Mouse (Mus musculus): ENCODE measurements around the gene Iscu. TPM values are rescaled to one million over a fixed set of nuclear protein-coding genes. Genes with fewer than 3 reads are reported as not detected.
"Not testable (repeated sequence)": the region's sequence is repeated elsewhere in the genome, so short reads cannot be mapped to it uniquely, and the experiment has no call there.

Gene Iscu
- total RNA-seq, 4 experiments from 2014 or later: 124 to 132 (median 128) TPM

DNA sequence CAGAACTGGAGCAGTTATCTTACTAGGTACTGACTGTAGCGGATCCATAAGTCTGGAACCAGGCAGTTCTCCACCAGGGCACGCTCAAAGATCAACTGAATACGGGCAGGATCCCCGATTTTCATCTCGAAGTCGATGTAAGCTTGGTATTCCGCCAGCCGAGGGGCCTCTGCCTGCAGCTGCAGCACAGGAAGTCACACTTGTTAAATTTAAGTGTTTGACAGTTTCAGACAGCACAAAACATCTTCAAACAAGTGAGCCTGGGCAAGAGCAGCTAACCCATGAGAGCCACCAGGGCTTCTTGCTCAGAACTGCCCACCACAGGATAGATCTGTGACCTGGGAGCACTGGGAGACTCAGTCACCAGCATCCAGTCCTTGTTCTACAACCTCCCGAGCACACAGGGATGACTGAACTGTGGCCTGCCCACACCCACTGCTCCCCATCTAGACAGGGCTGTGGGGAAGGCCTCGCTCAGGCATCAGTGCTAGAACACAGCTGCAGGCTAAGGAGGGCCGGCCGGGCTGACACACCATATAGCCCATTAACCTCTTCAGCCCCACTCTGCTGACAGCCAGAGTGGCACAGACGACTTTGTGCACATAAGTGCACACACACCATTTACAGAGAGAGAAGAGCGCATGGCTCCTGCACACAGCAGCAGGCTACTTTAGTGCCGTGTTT, 17.1 kb upstream of the Iscu start:
- no peak for DNase-seq (ENCODE audit: low spot score in 2 of 2)

DNA sequence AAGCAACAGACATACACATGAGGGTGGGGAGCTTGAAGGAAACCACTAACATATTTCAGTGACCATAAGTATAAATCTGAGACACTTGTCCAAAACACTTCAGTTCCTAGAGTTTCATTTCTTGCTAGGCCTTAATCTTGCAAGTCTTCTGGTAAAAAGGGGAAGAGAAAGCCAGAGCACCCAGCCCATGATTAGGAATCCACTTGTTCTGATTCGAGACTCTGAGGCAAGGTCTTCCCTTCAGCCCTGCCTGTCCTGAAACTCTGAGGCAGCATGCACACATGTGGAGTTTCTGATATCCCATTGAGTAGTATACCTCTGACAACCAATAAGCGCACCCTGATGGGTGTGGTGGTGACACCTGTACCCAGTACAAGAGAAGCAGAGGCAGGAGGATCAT, 11.0 kb upstream of the Iscu start:
- DNase-seq (ENCODE audit: low spot score in 2 of 2): no peak

DNA sequence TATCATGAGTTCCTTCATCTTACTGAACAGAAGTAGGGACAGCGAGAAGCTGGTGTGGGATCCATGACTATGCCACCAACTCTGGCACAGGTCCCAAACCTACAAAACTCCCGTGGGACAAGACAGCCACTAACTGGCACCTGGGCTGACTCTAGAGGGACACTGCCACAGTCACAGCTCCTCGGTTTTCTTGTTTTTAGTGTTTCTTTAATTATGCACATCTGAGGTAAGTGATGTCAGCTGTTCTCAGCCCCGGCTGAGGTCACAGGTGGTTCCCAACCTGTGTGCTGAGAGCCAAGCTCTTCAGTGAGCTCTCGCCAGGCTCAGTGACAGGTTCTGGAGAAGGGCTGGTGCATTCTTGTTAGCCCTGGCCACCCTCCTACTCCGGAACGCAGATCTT, 8.1 kb upstream of the Iscu start:
- DNase-seq (ENCODE audit: low spot score in 2 of 2): no peak

DNA sequence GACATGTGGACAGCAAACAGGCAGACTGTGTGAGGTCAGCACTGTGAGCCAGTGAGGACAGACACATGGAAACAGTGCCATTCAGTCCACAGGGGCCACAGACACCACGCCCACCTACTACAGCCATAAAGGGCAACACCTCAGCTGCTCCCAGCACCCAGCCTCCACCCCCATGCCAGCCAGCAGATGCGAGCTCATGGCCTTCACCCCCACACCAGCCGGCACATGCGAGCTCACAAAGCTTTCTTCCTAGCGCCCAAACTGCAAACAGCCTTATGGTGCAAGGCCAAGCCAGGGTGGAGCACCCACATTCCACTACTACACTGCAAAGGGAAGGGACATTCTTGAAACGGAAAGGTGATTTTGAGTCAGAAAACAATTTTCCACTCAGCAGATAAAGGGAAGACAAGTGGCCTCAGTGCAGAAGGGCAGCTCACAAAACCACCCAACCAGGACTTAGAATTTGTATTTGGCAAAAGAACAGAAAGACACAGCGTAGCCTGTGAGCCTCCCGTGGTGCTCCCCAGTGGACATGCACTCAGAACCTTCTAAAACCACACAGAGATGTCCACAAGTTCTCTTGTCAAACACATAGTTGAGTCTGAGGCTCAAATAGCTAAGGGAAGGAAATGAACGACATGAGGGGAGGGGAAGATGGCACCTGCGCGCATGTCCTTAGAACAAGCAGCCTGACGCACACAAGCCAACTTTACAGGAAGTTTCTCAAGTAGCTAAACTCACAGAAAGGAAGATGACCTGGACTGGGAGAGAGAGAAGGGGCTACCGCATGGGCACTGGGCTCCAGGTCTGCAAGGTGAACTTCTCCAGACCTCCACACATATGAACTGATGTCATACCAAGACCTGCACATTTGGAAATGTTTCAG, 6.7 kb upstream of the Iscu start:
- DNase-seq (ENCODE audit: low spot score in 2 of 2): no peak

DNA sequence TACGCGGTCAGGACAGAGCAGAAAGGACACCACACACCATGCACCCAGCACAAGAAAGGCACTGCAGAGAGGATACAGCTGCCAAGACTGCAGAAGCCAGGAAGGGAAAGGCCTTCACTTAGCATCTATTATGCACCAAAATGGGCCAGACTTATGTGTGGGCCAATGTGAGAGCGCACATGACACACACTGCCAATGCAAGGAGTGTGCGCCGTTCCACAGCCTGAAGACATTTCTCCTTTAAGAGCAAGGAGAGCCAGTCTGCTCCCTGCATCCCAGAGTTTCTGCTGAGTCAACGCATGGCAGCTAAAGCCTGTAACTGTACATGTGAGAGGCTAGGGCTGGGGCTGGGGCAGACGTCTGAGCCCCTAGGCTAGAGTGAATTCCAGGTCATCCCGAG, 3.7 kb upstream of the Iscu start:
- no peak for DNase-seq (ENCODE audit: low spot score in 2 of 2)

DNA sequence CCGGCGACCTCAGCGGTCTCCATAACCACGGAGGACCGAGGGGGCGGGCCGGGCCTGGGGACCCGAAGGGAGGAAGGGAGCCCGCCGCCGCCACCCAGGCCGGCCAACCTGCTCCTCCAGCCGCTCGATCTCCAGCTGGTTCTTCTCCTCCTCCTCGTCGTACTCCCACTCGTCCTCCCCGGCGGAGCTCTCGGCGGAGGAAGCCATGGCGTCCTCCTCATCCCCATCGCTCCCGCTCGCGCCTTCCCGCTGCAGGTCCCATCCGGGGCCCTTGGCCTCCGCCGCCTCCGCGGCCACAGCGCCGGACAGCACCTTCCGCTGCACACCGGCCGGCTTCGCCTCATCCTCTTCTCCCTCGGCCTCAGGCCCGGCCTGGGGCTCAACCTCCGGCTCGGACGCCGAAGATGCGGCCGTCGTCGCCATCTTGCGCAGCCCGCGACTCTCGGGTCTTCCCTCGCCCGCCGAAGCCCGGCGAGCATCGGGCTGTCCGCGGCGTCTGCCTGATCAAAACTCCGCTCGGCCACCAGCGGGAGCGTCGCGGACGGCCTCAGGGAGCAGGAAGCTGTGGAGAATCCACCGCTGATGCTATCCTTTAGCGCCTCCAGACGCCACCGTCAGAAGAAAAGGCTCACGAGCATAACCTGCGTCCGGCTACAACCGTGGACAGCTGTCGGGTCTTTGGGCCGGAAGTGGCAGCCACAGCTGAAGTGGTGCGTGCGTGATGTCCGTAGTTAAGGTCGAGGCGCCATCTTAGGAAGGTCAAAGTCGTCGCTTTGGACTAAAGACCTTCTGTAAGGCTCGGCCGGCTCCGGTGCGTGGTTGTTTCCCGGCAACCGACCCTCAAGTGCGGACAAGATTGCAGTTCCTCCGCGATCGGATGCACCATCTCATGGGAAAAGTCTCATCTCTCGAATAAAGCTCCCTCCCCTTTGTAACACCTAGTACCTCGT, 1.1 kb upstream of the Iscu start:
- DNase-seq (ENCODE audit: low spot score in 2 of 2): peak; percentile 87 to 89

DNA sequence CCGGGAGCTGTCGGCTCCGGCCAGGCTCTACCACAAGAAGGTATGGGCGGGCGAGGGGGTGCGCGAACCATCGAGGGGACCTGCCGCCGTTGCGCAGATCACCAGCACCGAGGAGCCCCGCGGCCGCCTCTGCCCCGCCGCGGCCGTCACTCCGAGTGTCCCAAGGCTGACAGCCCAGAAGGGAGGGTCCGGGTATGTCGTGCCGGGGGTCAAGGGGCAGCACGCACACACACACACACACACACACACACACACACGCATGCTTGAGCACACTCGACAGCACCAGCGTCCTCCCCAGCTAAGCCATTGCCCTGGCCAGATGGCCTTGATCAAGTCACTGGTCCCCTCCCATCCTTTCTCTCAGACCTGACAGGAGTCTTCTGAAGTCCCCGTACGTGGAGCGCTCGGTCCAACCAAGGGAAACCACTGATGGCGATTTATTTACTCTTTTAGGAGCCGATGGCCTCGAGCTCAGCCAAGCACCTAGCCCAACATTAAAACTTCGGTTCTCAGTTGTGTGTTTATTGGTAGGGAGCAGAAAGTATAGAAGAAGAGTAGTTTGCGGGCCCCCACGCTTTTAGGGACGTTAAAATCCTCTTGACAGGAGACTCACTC, 464 bp downstream of the Iscu start:
- DNase-seq (ENCODE audit: low spot score in 2 of 2): no peak

DNA sequence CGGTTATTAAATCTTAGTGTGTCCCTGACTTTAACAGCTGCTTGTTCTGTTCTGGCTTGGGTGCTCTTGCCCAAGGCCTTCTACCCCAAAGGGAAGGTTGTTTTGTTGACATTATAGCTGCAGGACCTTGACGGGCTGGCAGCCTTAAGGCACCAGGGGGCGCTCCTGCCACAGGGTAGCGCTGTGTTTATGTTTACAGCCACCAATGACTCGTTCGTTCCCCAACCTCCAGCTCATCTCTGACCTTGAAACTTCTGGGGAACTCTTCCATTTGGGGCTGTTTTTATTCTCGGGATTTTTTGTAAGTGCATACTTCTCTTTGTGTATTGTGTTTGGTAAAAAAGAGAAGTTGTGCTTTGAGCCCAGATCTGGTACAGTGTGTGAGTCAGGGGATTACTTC, 1.1 kb downstream of the Iscu start:
- DNase-seq (ENCODE audit: low spot score in 2 of 2): peak; percentile 57 to 72

DNA sequence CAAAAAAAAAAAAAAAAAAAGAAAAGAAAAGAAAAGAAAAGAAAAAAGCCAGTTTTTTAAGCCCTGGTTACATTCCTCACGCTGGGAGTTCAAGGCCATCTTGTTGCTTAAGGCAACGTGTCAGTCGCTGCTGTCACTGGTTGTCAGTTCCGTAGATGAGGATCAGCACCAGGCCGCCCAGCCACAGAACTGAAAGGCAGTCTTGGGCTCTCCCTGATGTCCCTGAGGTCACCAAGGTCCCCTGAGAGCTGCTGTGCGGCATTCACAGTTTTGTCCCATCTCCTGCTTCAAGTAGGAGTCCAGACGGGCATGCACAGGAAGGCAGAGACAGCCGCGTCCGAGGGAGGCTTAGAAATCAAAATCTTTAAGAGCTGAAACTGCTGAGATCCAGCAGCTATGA, 3.0 kb downstream of the Iscu start:
- DNase-seq (ENCODE audit: low spot score in 2 of 2): no peak

DNA sequence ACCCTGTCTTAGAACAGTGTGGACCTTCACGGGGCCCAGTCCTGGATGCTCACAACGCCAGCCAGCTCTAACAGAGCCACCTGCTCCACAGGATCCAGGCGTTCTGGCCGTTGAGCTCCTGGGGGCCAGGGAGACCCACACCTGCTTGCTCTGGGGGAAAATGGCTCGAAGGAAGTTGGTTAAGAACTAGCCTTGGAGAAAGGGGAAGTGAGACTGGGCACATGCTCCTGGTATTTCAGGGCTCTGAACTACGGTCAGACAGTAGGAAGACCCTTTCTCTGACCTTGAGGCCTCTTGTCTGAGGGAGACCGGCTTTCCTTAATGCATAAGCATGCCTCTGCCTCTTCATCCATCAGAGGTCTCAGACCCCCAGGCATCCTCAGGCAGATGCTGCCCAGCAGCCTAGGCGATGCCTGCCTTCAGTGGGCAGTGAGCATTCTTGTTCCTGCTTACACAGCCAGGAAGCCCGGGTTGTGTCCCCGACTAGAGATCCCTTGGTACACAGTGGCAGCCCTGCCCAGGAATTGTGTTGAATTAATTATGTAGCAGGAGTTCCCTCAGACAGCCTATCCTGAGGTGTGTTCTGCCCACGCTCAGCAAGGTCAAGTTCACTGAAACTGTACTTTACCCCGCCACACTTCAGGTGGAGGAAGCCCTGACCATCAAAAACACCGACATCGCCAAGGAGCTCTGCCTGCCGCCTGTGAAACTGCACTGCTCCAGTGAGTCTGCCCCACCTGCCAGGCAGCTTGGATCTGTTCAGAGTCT, 3.8 kb downstream of the Iscu start:
- no peak for DNase-seq (ENCODE audit: low spot score in 2 of 2)

DNA sequence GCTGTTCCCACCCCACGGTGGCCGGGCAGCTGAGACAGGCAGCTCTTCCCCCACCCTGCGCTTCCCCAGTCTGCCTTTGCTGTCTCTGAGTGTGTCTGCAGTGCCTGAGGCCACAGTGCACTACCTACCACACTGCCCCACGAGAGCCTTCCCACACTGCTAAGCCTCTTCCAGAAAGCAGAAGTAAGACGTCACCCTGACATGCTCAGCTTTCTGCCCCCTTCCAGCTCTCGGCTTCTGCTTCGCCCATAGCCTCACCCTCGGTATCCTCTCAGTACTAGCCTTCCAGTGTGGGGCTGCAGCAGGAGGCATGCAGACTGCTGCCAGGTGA, 4.3 kb downstream of the Iscu start:
- DNase-seq (ENCODE audit: low spot score in 2 of 2): no peak

DNA sequence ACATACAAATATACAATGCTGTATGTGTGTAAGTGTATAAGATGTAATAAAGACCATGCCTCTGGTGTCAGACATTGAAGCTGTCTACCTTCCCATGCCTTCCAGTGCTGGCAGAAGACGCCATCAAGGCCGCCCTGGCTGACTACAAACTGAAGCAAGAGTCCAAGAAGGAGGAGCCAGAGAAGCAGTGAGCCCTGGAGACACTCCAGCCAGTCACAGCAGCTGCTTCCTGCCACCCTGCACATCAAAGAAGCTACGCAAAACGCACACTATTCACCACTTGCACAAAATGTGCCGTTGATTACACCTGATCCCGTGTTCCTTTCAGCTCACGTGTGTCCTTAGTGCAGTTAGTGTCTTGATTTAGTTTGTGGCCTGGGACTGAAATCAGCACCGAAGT, 5.2 kb downstream of the Iscu start:
- DNase-seq (ENCODE audit: low spot score in 2 of 2): not testable (repeated sequence)

DNA sequence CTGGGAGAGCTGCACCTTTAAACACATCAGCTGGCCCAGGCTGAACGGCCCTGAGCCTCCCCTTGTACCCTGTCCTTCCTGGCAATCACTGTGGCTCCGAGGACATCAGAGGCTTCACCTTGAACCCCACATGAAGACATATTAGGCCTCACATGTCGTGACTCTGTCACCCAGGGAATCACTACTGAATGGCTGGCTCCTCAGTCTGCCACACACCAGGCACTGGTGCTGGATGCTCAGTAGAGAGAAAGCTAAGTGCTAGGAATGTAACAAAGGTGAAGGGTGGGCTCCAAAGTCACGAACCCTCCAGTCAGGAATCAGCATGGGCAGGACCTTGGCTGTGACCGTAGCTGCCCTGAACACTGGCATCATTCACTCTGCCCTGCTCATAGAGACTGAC, 7.0 kb downstream of the Iscu start:
- no peak for DNase-seq (ENCODE audit: low spot score in 2 of 2)

DNA sequence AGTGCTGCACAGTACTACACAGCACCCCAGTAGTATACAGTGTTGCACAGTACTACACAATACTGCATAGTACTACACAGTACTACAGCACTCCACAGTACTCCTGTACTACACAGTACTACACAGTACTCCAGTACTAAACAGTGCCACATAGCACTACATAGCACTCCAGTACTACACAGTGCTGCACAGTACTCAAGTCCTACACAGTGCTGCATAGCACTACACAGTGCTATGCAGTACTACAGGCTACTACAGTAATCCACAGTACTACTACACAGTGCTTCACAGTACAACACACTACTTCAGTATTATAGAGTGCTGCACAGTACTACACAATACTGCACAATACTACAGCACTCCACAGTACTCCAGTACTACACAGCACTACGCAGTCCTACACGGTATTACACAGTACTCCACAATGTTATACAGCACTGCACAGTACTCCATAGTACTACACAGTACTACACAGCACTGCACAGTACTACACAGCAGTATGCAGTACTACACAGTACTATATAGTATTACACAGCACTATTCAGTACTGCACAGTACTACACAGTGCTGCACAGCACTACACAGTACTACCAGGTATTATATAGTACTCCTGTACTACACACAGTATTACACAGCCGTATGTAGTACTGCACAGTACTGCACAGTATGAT, 7.7 kb downstream of the Iscu start:
- DNase-seq (ENCODE audit: low spot score in 2 of 2): no peak

DNA sequence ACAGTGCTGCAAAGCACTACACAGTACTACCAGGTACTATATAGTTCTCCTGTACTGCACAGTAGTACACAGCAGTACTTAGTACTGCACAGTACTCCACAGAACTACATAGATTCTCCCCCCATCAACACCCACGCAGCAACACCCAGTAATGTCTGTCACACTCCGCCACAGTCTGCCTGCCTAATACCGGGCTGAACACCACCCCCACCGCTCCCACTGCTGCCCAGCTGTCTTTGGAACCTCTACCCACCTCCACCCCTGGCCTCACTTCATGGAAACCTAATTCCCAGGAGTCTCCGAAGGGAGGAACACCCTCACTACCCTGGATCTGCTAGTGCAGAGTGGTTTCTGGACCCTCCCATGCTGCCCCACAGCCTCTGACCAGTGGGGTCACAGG, 8.2 kb downstream of the Iscu start:
- DNase-seq (ENCODE audit: low spot score in 2 of 2): no peak

DNA sequence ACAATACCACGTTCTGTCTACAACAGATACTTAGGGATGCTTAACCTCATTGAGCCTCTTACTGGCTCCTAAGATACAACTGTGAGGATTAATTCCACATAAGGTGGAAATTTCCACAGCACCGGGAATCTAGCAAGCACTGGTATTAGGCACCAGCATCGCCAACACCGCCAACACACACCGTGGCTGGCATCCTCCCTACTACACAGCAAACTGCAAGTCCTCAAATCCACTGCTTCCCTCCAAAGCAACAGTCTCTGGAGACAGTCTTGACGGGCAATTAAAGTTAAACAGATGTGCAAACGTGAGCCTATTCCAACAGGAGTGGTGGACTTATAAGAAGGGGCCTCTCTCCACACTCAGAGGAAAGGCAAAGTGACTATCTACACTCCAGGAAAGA, 8.7 kb downstream of the Iscu start:
- no peak for DNase-seq (ENCODE audit: low spot score in 2 of 2)

DNA sequence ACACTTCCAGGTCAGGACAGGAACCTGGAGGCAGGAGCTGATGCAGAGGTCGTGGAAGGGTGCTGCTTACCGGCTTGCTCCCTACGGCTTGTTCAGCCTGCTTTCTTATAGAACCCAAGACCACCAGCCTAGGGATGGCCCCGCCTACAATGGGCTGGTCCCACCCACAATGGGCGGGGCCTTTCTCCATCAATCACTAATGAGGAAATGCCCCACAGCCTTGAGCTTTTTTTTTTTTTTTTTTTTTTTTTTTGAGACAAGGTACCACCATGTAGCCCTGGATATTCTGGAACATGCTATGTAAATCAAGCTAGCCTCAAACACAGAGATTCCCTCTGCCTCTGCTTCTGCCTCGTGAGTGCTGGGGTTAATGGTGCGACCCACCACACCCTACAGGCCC, 9.3 kb downstream of the Iscu start:
- no peak for DNase-seq (ENCODE audit: low spot score in 2 of 2)

DNA sequence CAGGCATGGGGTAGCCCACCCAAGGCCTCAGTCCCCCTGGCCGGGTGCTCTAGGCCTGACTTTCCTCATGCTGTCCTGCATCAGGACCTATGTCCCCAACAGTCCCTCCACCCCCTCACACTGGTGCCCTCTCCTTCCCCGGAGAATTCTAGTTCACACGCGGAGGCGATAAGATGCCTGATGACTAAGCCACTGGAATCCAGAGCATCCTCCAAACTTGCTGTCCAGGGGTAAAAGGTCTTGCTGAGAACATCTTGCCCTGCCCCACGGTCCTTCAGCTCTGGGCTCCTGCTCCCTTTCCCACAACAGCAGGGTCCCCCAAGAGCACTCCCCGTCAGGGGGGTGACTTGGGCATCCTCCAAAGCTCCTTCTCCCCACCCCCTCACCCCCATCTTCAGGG, 10.1 kb downstream of the Iscu start:
- no peak for DNase-seq (ENCODE audit: low spot score in 2 of 2)

DNA sequence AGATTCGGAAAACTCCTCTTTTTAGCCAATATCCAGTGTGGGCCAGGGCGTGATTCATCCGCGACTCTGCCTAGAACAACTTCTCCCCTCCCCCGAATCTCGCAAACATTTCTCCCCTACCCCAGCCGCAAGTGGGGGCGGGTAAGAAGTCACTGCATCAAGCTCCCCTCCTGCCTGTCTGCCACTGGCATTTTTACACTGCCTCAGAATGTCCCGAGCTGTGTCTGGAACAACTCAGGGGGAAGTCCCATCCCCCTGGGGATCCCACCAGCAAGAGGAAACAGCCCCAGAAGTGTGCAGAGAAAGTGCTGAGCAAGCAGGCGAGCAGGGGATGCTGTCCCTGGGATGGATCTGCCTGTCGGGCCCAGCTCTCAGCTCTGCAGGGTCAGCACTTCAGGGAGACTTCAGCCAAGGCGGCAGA, 11.0 kb downstream of the Iscu start:
- DNase-seq (ENCODE audit: low spot score in 2 of 2): peak in 1 of 2 experiments; percentile 32

DNA sequence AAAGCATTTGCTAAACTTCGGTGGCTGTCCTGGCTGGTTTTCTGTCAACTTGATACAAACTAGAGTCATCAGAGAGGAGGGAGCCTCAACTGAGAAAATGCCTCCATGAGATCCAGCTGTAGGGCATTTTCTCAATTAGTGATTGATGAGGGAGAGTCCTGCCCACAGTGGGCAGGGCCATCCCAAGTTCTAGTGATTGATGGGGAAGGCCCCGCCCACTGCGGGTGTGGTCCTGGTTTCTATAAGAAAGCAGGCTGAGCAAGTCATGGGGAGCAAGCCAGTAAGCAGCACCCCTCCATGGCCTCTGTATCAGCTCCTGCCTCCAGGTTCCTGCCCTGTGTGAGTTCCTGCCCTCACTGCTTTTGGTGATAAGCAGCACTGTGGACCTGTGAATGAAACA, 11.6 kb downstream of the Iscu start:
- DNase-seq (ENCODE audit: low spot score in 2 of 2): not testable (repeated sequence)
